Mouse (Mus musculus): Measurements from ENCODE around the gene Slc7a1.

Slc7a1 gene

GRCm38 (mm10) chr5:148392831-148393230 lies 6.9 kb downstream of the Slc7a1 start:
- no peak for DNase-seq (ENCODE audit: low spot score in 2 of 2)

GRCm38 (mm10) chr5:148389007-148389970 lies 10.4 kb downstream of the Slc7a1 start:
- DNase-seq (ENCODE audit: low spot score in 2 of 2): no peak

GRCm38 (mm10) chr5:148388251-148389006 lies 11.3 kb downstream of the Slc7a1 start:
- DNase-seq (ENCODE audit: low spot score in 2 of 2): no peak

- DNase-seq (ENCODE audit: low spot score in 2 of 2): no peak
These were observed 11.9 kb downstream of the Slc7a1 start for GRCm38 (mm10) chr5:148387820-148388219.

- no peak for DNase-seq (ENCODE audit: low spot score in 2 of 2)
These were observed 13.2 kb downstream of the Slc7a1 start for GRCm38 (mm10) chr5:148386471-148386870.

GRCm38 (mm10) chr5:148384501-148385055 lies 15.1 kb downstream of the Slc7a1 start:
- no peak for DNase-seq (ENCODE audit: low spot score in 2 of 2)

GRCm38 (mm10) chr5:148383841-148384500 lies 15.7 kb downstream of the Slc7a1 start:
- no peak for DNase-seq (ENCODE audit: low spot score in 2 of 2)

GRCm38 (mm10) chr5:148381083-148381482 lies 18.6 kb downstream of the Slc7a1 start:
- no peak for DNase-seq (ENCODE audit: low spot score in 2 of 2)

- no peak for DNase-seq (ENCODE audit: low spot score in 2 of 2)
These were observed 19.5 kb downstream of the Slc7a1 start for GRCm38 (mm10) chr5:148380246-148380504.

- DNase-seq (ENCODE audit: low spot score in 2 of 2): no peak
These were observed 20.1 kb downstream of the Slc7a1 start for GRCm38 (mm10) chr5:148379455-148380245.

- no peak for DNase-seq (ENCODE audit: low spot score in 2 of 2)
These were observed 21.0 kb downstream of the Slc7a1 start for GRCm38 (mm10) chr5:148378707-148379106.

GRCm38 (mm10) chr5:148378232-148378508 lies 21.5 kb downstream of the Slc7a1 start:
- no peak for DNase-seq (ENCODE audit: low spot score in 2 of 2)

- no peak for DNase-seq (ENCODE audit: low spot score in 2 of 2)
These were observed 22.1 kb downstream of the Slc7a1 start for GRCm38 (mm10) chr5:148377439-148378231.

- DNase-seq (ENCODE audit: low spot score in 2 of 2): no peak
These were observed 23.3 kb downstream of the Slc7a1 start for GRCm38 (mm10) chr5:148376358-148376757.

GRCm38 (mm10) chr5:148375480-148375879 lies 24.2 kb downstream of the Slc7a1 start:
- DNase-seq (ENCODE audit: low spot score in 2 of 2): no peak

GRCm38 (mm10) chr5:148373092-148373685 lies 26.5 kb downstream of the Slc7a1 start:
- no peak for DNase-seq (ENCODE audit: low spot score in 2 of 2)

- DNase-seq (ENCODE audit: low spot score in 2 of 2): no peak
These were observed 27.4 kb downstream of the Slc7a1 start for GRCm38 (mm10) chr5:148372005-148372917.

- DNase-seq (ENCODE audit: low spot score in 2 of 2): no peak
These were observed 28.3 kb downstream of the Slc7a1 start for GRCm38 (mm10) chr5:148371375-148371774.

GRCm38 (mm10) chr5:148370624-148371023 lies 29.1 kb downstream of the Slc7a1 start:
- DNase-seq (ENCODE audit: low spot score in 2 of 2): no peak

All from urinary bladder, postnatal 36 days (tissue).